Mouse (Mus musculus) limb, embryonic 14.5 days (tissue): ENCODE results near the gene H2afj. TPM values are rescaled to one million over a fixed set of nuclear protein-coding genes. Genes with fewer than 3 reads are reported as not detected.

Experiments
- ATAC-seq: fragments of 200-750 bp; cut with Nextera tagmentation; 2 replicates; pipeline ENCODE4 v1.8.0; 2017; ENCODE audit warnings: low read depth, moderate number of reproducible peaks, moderate TSS enrichment; ENCODE audit not compliant: low FRiP score
- DNase-seq: peaks from one replicate; pipeline ENCODE4 v3.0.0-alpha.2; 2015; ENCODE audit warnings: low spot score
- H3K27ac ChIP-seq: fragments of 300-500 bp; sonication (generic); replicated peaks from 2 replicates; pipeline ENCODE4 v1.5.1; 2014; ENCODE audit warnings: low read depth, mild to moderate bottlenecking, low read length, moderate library complexity, mixed read lengths
- H3K27me3 ChIP-seq: fragments of 300-500 bp; sonication (generic); 2 replicates; pipeline ENCODE4 v1.6.1; 2014; ENCODE audit warnings: low read length, mixed read lengths; ENCODE audit not compliant: control insufficient read depth, insufficient read depth
- H3K36me3 ChIP-seq: fragments of 300-500 bp; sonication (generic); 2 replicates; pipeline ENCODE4 v1.6.1; 2014; ENCODE audit warnings: mild to moderate bottlenecking, low read length, moderate library complexity, mixed read lengths; ENCODE audit not compliant: control insufficient read depth, insufficient read depth
- H3K4me1 ChIP-seq: fragments of 300-500 bp; sonication (generic); 2 replicates; pipeline ENCODE4 v1.6.1; 2014; ENCODE audit warnings: antibody characterized with exemption, low read length, mixed read lengths; ENCODE audit not compliant: control insufficient read depth, insufficient read depth
- H3K4me2 ChIP-seq: fragments of 300-500 bp; sonication (generic); replicated peaks from 2 replicates; pipeline ENCODE4 v1.6.1; 2014; ENCODE audit warnings: low read depth, mild to moderate bottlenecking, low read length, moderate library complexity; ENCODE audit not compliant: severe bottlenecking
- H3K4me3 ChIP-seq: fragments of 300-500 bp; sonication (generic); replicated peaks from 2 replicates; pipeline ENCODE4 v1.5.1; 2014; ENCODE audit warnings: low read length
- H3K9ac ChIP-seq: fragments of 300-500 bp; sonication (generic); 2 replicates; pipeline ENCODE4 v1.6.1; 2014; ENCODE audit warnings: mild to moderate bottlenecking, low read depth, low read length, moderate library complexity; ENCODE audit not compliant: severe bottlenecking
- H3K9me3 ChIP-seq: fragments of 300-500 bp; sonication (generic); 2 replicates; pipeline ENCODE4 v1.6.1; 2016; ENCODE audit warnings: low read length; ENCODE audit not compliant: control insufficient read depth
- POLR2A ChIP-seq: fragments of 200-500 bp; IDR thresholded peaks from 2 replicates; pipeline ENCODE4 v1.8.0; 2012; ENCODE audit warnings: inconsistent platforms, mild to moderate bottlenecking, moderate library complexity, borderline replicate concordance; ENCODE audit not compliant: insufficient read depth, insufficient read length; ENCODE audit errors: extremely low read depth
- WGBS: fragments of 180-500 bp; shearing (Covaris S2); extraction: QIAGEN DNeasy Blood & Tissue Kit; methylation state at CpG from one replicate; pipeline ENCODE4 v1.1.7; 2014; 5-methylcytosine and 5-hydroxymethylcytosine counted together
- polyA plus RNA-seq, 2 experiments: library from polyadenylated mRNA; depleted of rRNA in 1 of 2; stranded (reverse) in 1 of 2; unstranded in 1 of 2; fragments of >200 nt; fragmentation: Nextera tagmentation in 1 of 2; extraction: Ambion mirVana in 1 of 2; gene quantifications; 2 replicates each; pipeline versions ENCODE4 v1.2.1 to v1.2.3; 2012 to 2014

H2afj gene
- polyA plus RNA-seq, 2 experiments: 82.9 to 114 TPM

- no peaks in the 10 kb centered on the region for H3K9me3 ChIP-seq
Measured at GRCm38 (mm10) chr6:136811196-136811595, 3.2 kb downstream of the H2afj start.

GRCm38 (mm10) chr6:136813117-136813516, 5.1 kb downstream of the H2afj start:
- peaks cover 9% of the 10 kb centered on the region for H3K4me1 ChIP-seq
- no peaks in the 10 kb centered on the region for H3K27me3 ChIP-seq
- 41% methylated on average over 4 of the region's 4 CpGs for WGBS
- H3K4me3 ChIP-seq: no peak overlapping the region
- peaks cover 59% of the 10 kb centered on the region for H3K36me3 ChIP-seq
- H3K9me3 ChIP-seq: no peaks in the 10 kb centered on the region
- DNase-seq (no peak), ATAC-seq (no peak)
- H3K27ac ChIP-seq: no peak overlapping the region
- H3K9ac ChIP-seq: no peak overlapping the region
- TF ChIP-seq POLR2A: no peak
- H3K4me2 ChIP-seq: no peak overlapping the region

More at GRCm38 (mm10) chr6:136811196-136811595, 3.2 kb downstream of the H2afj start:
- Histone ChIP-seq H3K27me3 (no peaks in the 10 kb centered on the region), H3K4me3 (no peak overlapping the region), H3K4me2 (no peak overlapping the region), H3K36me3 (peaks cover 39% of the 10 kb centered on the region), H3K27ac (no peak overlapping the region), H3K9ac (no peak overlapping the region), H3K4me1 (peaks cover 12% of the 10 kb centered on the region)
- TF ChIP-seq POLR2A: no peak
- DNase-seq (no peak), ATAC-seq (no peak)
- 91% methylated on average over 10 of the region's 10 CpGs for WGBS

GRCm38 (mm10) chr6:136815381-136815780, 7.3 kb downstream of the H2afj start:
- Histone ChIP-seq H3K27ac (no peak overlapping the region), H3K36me3 (peaks cover 80% of the 10 kb centered on the region), H3K4me2 (no peak overlapping the region), H3K9me3 (no peaks in the 10 kb centered on the region), H3K4me1 (no peaks in the 10 kb centered on the region), H3K9ac (no peak overlapping the region), H3K4me3 (no peak overlapping the region), H3K27me3 (no peaks in the 10 kb centered on the region)
- DNase-seq: no peak
- ATAC-seq: no peak
- TF ChIP-seq POLR2A: no peak
- 96% methylated on average over 7 of the region's 7 CpGs for WGBS

GRCm38 (mm10) chr6:136816826-136817225, 8.8 kb downstream of the H2afj start:
- Histone ChIP-seq H3K9ac (no peak overlapping the region), H3K4me1 (no peaks in the 10 kb centered on the region), H3K9me3 (no peaks in the 10 kb centered on the region), H3K36me3 (peaks cover 94% of the 10 kb centered on the region), H3K4me2 (no peak overlapping the region), H3K27ac (no peak overlapping the region), H3K27me3 (no peaks in the 10 kb centered on the region), H3K4me3 (no peak overlapping the region)
- no peak for ATAC-seq
- DNase-seq: no peak
- WGBS: 94% methylated on average over 21 of the region's 21 CpGs
- TF ChIP-seq POLR2A: no peak

- ATAC-seq (no peak), DNase-seq (no peak)
- Histone ChIP-seq H3K4me2 (no peak overlapping the region), H3K4me3 (no peak overlapping the region), H3K4me1 (no peaks in the 10 kb centered on the region), H3K27me3 (no peaks in the 10 kb centered on the region), H3K9ac (no peak overlapping the region), H3K9me3 (no peaks in the 10 kb centered on the region), H3K27ac (no peak overlapping the region), H3K36me3 (peaks cover 93% of the 10 kb centered on the region)
- no peak for TF ChIP-seq POLR2A
- WGBS: 94% methylated on average over 3 of the region's 3 CpGs
Measured at GRCm38 (mm10) chr6:136817549-136817948, 9.5 kb downstream of the H2afj start.

- Histone ChIP-seq H3K27ac (no peak overlapping the region), H3K9ac (no peak overlapping the region), H3K4me2 (no peak overlapping the region), H3K4me1 (no peaks in the 10 kb centered on the region), H3K4me3 (no peak overlapping the region), H3K36me3 (peaks cover 92% of the 10 kb centered on the region), H3K27me3 (no peaks in the 10 kb centered on the region), H3K9me3 (no peaks in the 10 kb centered on the region)
- no peak for ATAC-seq
- no peak for DNase-seq
- WGBS: 95% methylated on average over 21 of the region's 21 CpGs
- no peak for TF ChIP-seq POLR2A
Measured at GRCm38 (mm10) chr6:136820381-136820780, 12.3 kb downstream of the H2afj start.
